Mouse (Mus musculus) MEL (cell line): ENCODE results near the gene Pkn3.

Experiments
- CTCF ChIP-seq, 3 experiments: IDR thresholded peaks in 2 of 3; conservative IDR thresholded peaks in 1 of 3; 2 replicates each; pipeline ENCODE4 v1.5.1; 2011 to 2012; ENCODE audit warnings: low read length in 3 of 3, low read depth in 2 of 3, mild to moderate bottlenecking in 2 of 3, improper control_type of control experiment in 1 of 3, inconsistent platforms in 1 of 3, mixed read lengths in 1 of 3, moderate library complexity in 1 of 3; ENCODE audit not compliant: control insufficient read depth in 1 of 3, insufficient read depth in 1 of 3, poor library complexity in 1 of 3, severe bottlenecking in 1 of 3
- MYB ChIP-seq: IDR thresholded peaks from 2 replicates; pipeline ENCODE4 v1.6.1; 2011; ENCODE audit warnings: mild to moderate bottlenecking, low read depth, low read length, improper control_type of control experiment
- TCF12 ChIP-seq: IDR thresholded peaks from 2 replicates; pipeline ENCODE4 v1.6.1; 2014; ENCODE audit warnings: low read depth, mild to moderate bottlenecking, inconsistent platforms, low read length, improper control_type of control experiment, moderate library complexity

DNA sequence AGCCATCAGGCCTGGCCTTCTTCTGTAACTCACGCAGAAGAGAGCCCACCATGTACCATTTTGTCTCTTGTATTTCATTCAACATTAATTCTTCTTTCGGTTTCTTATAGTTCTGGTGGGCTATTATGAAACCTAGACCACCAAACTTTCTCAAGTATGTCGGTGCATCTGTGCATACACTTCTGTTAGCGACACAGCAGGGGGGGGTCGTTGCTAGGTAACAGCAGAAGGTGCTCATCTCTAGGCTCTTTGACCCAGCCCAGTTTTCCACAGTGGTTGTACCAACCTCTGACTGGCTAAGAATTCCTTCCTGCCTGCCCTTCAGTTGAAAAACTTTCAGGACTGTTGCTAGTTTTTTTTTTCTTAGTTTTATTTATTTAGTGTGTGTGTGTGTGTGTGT lies 19.1 kb upstream of the Pkn3 start:
- TF ChIP-seq MYB, result no peak
- no peak for TF ChIP-seq TCF12
- TF ChIP-seq CTCF (IDR thresholded peaks at IDR 0.05 in 2 of 3, conservative IDR thresholded peaks at IDR 0.05 in 1 of 3; ENCODE audit: control insufficient read depth in 1 of 3, insufficient read depth in 1 of 3, low read depth in 2 of 3, low read length in 3 of 3, poor library complexity in 1 of 3, severe bottlenecking in 1 of 3), result no peak
